Mouse (Mus musculus) myocyte (in vitro differentiated cells): ENCODE results near the gene Ddx47.

ENCODE experiments used
- POLR2A ChIP-seq: IDR thresholded peaks from one replicate; pipeline ENCODE4 v1.6.1; 2011; ENCODE audit warnings: low read depth, mild to moderate bottlenecking, control low read depth, moderate library complexity; ENCODE audit not compliant: insufficient read length
- POLR2AphosphoS2 ChIP-seq: IDR thresholded peaks from one replicate; pipeline ENCODE4 v1.6.1; 2011; ENCODE audit warnings: low read depth, control low read depth; ENCODE audit not compliant: insufficient read length

- TF ChIP-seq POLR2A = no peak
- TF ChIP-seq POLR2AphosphoS2 = no peak
Observed at GRCm38 (mm10) chr6:135006372-135006771, 5.0 kb upstream of the Ddx47 start.
